Mouse (Mus musculus): ENCODE results near the gene Smad1.

GRCm38 (mm10) chr8:79360774-79361527 lies 38.4 kb downstream of the Smad1 start:
- TF ChIP-seq CTCF (IDR thresholded peaks at IDR 0.05; ENCODE audit: low read depth) (no peak), EP300 (IDR thresholded peaks at IDR 0.05; ENCODE audit: low read depth) (no peak)
